Mouse (Mus musculus) kidney, adult 2 months (tissue): ENCODE data around the gene Mb. TPM values are rescaled to one million over a fixed set of nuclear protein-coding genes. Genes with fewer than 3 reads are reported as not detected.

Experiments used
- DNase-seq: peaks from one replicate; pipeline ENCODE4 v3.0.0; 2021
- H3K27ac ChIP-seq: fragments of 200-500 bp; 2 replicates; pipeline ENCODE4 v1.5.1; 2012; ENCODE audit warnings: low read depth, low read length, control low read depth, inconsistent platforms; ENCODE audit not compliant: insufficient read depth
- H3K27me3 ChIP-seq: fragments of 200-500 bp; replicated peaks from 2 replicates; pipeline ENCODE4 v1.6.1; 2012; ENCODE audit warnings: mild to moderate bottlenecking, moderate library complexity, low read length, inconsistent platforms; ENCODE audit not compliant: control insufficient read depth, insufficient read depth
- H3K36me3 ChIP-seq: fragments of 200-500 bp; 2 replicates; pipeline ENCODE4 v1.6.1; 2012; ENCODE audit warnings: mild to moderate bottlenecking, moderate library complexity, low read length, inconsistent platforms; ENCODE audit not compliant: control insufficient read depth, insufficient read depth
- H3K4me1 ChIP-seq: fragments of 200-500 bp; 2 replicates; pipeline ENCODE4 v1.6.1; 2011; ENCODE audit warnings: low read length; ENCODE audit not compliant: control insufficient read depth, insufficient read depth
- H3K4me3 ChIP-seq: fragments of 200-500 bp; 2 replicates; pipeline ENCODE4 v1.5.1; 2011; ENCODE audit warnings: mild to moderate bottlenecking, low read depth, low read length, control low read depth; ENCODE audit not compliant: insufficient read depth
- CTCF ChIP-seq: fragments of 200-500 bp; conservative IDR thresholded peaks from 2 replicates; pipeline ENCODE4 v1.5.1; 2011; ENCODE audit warnings: low read depth, mild to moderate bottlenecking, control low read depth, low read length, moderate library complexity, mixed read lengths; ENCODE audit not compliant: insufficient read depth, insufficient read length
- POLR2A ChIP-seq: fragments of 200-500 bp; IDR thresholded peaks from one replicate; pipeline ENCODE4 v1.6.1; 2011; ENCODE audit warnings: low read depth, low read length, control low read depth
- WGBS: fragments of 180-500 bp; shearing (Covaris S2); methylation state at CpG from one replicate; pipeline ENCODE4 v1.1.7; 2018; 5-methylcytosine and 5-hydroxymethylcytosine counted together
- polyA plus RNA-seq: library from polyadenylated mRNA; depleted of rRNA; stranded (reverse); fragments of >200 nt; gene quantifications from 2 replicates; pipeline ENCODE4 v1.2.3, GENCODE M21; 2012

Gene Mb
- polyA plus RNA-seq, 1 experiment, result 123 TPM

GRCm38 (mm10) chr15:77036989-77037277, 13.5 kb downstream of the Mb start:
- no peaks in the 10 kb centered on the region for H3K4me1 ChIP-seq
- no peak overlapping the region for H3K4me3 ChIP-seq

DNA sequence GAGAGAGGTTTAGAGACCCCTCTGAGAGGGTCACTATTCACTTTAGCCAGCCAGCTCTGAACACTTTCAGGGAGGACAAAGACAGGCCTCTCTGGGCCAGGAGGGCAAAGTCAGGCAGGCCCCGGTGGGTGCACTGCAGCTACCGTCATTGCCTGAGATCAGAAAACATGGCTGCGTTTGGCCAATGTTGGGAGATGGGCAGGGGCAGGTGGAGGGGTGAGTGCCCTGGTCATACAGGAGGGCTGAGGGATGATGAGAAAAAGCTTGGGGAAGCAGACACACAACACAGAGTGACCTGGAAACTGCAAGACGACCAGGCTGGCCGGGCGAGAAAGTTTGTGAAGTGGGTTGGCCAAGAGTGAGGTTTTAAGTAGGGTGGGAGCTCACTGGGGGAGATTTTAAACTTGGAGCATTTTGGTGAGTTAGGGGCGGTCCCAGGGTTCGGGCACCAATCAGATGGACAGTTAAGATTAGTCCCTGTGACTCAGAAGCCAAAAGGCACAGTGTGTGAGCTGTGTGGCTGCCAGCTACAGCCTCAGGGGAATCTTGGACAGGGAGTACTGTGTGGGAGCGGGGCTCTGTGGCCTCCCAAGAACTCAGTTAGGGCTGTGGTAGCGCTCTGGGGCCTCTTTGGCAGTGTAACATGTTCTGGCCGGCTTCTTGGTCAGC, 14.0 kb downstream of the Mb start:
- no peaks in the 10 kb centered on the region for H3K27me3 ChIP-seq
- no peaks in the 10 kb centered on the region for H3K36me3 ChIP-seq
- peak overlapping the region; percentile 63 for H3K27ac ChIP-seq
- 60% methylated on average over 11 of the region's 11 CpGs for WGBS
- H3K4me3 ChIP-seq, result no peak overlapping the region
- DNase-seq, result peak; percentile 68
- TF ChIP-seq POLR2A (no peak), CTCF (no peak)
- no peaks in the 10 kb centered on the region for H3K4me1 ChIP-seq

More at GRCm38 (mm10) chr15:77036989-77037277, 13.5 kb downstream of the Mb start:
- H3K27me3 ChIP-seq, result no peaks in the 10 kb centered on the region
- TF ChIP-seq POLR2A (no peak), CTCF (no peak)
- no peaks in the 10 kb centered on the region for H3K36me3 ChIP-seq
- DNase-seq, result no peak
- peak overlapping the region; percentile 63 for H3K27ac ChIP-seq
- 28% methylated on average over 2 of the region's 2 CpGs for WGBS

- TF ChIP-seq POLR2A (no peak), CTCF (no peak)
- H3K27ac ChIP-seq, result no peak overlapping the region
- 73% methylated on average over 3 of the region's 3 CpGs for WGBS
- no peaks in the 10 kb centered on the region for H3K4me1 ChIP-seq
- no peak overlapping the region for H3K4me3 ChIP-seq
- no peak for DNase-seq
- H3K27me3 ChIP-seq, result no peaks in the 10 kb centered on the region
- no peaks in the 10 kb centered on the region for H3K36me3 ChIP-seq
Measured at GRCm38 (mm10) chr15:77035643-77036042, 14.8 kb downstream of the Mb start.

GRCm38 (mm10) chr15:77034526-77034925, 15.9 kb downstream of the Mb start:
- TF ChIP-seq CTCF, result no peak
- no peaks in the 10 kb centered on the region for H3K27me3 ChIP-seq
- 77% methylated on average over 6 of the region's 6 CpGs for WGBS

GRCm38 (mm10) chr15:77031271-77031670, 19.2 kb downstream of the Mb start:
- no peak for DNase-seq
- Histone ChIP-seq H3K4me3 (no peak overlapping the region), H3K36me3 (no peaks in the 10 kb centered on the region), H3K27ac (no peak overlapping the region), H3K27me3 (no peaks in the 10 kb centered on the region), H3K4me1 (no peaks in the 10 kb centered on the region)
- no peak for TF ChIP-seq CTCF
- TF ChIP-seq POLR2A, result no peak
- WGBS, result 77% methylated on average over 3 of the region's 3 CpGs

More at GRCm38 (mm10) chr15:77034526-77034925, 15.9 kb downstream of the Mb start:
- Histone ChIP-seq H3K4me3 (no peak overlapping the region), H3K36me3 (no peaks in the 10 kb centered on the region), H3K27ac (no peak overlapping the region), H3K4me1 (no peaks in the 10 kb centered on the region)
- DNase-seq, result no peak

DNA sequence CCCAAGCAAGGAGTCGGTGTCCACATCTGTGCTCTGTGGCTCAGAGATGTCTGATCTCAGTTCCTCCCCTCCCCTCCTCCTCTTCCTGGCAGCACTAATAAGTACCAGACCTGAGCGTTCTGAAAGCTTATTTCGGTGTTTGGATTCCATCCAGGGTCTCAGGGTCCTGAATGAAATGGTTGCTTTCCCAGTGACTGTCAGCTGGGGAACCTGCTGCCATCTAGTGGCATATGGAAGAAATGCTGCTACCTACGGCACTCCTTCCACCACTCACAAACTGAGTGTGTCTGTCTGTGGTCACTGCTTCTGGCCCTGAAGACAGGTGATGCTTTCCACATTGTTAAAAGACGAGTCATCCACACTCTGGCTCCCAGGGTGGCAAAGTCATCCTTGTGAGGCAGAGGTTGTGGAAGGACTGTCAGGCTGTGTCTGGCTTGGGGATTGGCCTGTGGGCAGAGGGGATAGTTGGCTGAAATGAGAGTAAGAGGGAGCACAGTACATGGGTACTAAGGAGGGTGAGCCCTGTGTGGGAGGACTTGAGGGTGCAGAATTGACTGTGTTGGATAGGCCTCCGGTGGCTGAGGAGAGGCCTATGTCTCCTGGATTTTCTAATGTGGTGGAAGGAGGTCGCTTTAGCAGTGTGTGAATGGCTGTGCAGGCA, 21.0 kb downstream of the Mb start:
- H3K27me3 ChIP-seq, result no peaks in the 10 kb centered on the region
- H3K36me3 ChIP-seq, result no peaks in the 10 kb centered on the region
- DNase-seq, result peak; percentile 81
- no peak overlapping the region for H3K4me3 ChIP-seq
- WGBS, result 31% methylated on average over 7 of the region's 7 CpGs
- TF ChIP-seq POLR2A (no peak), CTCF (peak; percentile 92)
- no peak overlapping the region for H3K27ac ChIP-seq
- no peaks in the 10 kb centered on the region for H3K4me1 ChIP-seq

- no peaks in the 10 kb centered on the region for H3K4me1 ChIP-seq
- H3K36me3 ChIP-seq, result no peaks in the 10 kb centered on the region
- no peak overlapping the region for H3K27ac ChIP-seq
- no peak overlapping the region for H3K4me3 ChIP-seq
- no peak for DNase-seq
- no peaks in the 10 kb centered on the region for H3K27me3 ChIP-seq
- WGBS, result 82% methylated on average over 6 of the region's 6 CpGs
- TF ChIP-seq CTCF (no peak), POLR2A (no peak)
Measured at GRCm38 (mm10) chr15:77027675-77028074, 22.8 kb downstream of the Mb start.

- WGBS, result 91% methylated on average over 3 of the region's 3 CpGs
- Histone ChIP-seq H3K4me1 (no peaks in the 10 kb centered on the region), H3K27ac (no peak overlapping the region), H3K36me3 (no peaks in the 10 kb centered on the region), H3K4me3 (no peak overlapping the region), H3K27me3 (no peaks in the 10 kb centered on the region)
- no peak for DNase-seq
- no peak for TF ChIP-seq CTCF
- no peak for TF ChIP-seq POLR2A
Measured at GRCm38 (mm10) chr15:77027117-77027516, 23.4 kb downstream of the Mb start.
